Mouse (Mus musculus): ENCODE results near the gene Cpt1c. TPM values are rescaled to one million over a fixed set of nuclear protein-coding genes. Genes with fewer than 3 reads are reported as not detected.

Cpt1c gene
- polyA plus RNA-seq, 1 experiment from 2014 or later = 38.1 TPM

- Histone ChIP-seq H3K27me3 (no peaks in the 10 kb centered on the region), H3K9me3 (no peaks in the 10 kb centered on the region), H3K4me1 (peaks cover 24% of the 10 kb centered on the region), H3K4me2 (peak overlapping the region; percentile 87), H3K9ac (peak overlapping the region; percentile 95), H3K27ac (no peak overlapping the region), H3K36me3 (replicated peaks) (peaks cover 24% of the 10 kb centered on the region), H3K4me3 (replicated peaks) (peak overlapping the region; percentile 74)
- WGBS = 0% methylated on average over 1 of the region's 1 CpGs
- no peak for ATAC-seq (ENCODE audit: low FRiP score)
These were observed 46.1 kb downstream of the Cpt1c start for GRCm38 (mm10) chr7:44928570-44928969.

GRCm38 (mm10) chr7:44925468-44925867 is 49.2 kb downstream of the Cpt1c start:
- peaks cover 42% of the 10 kb centered on the region for H3K36me3 ChIP-seq (replicated peaks)
- no peak overlapping the region for H3K4me3 ChIP-seq (replicated peaks)
- H3K9me3 ChIP-seq = no peaks in the 10 kb centered on the region
- no peak for ATAC-seq (ENCODE audit: low FRiP score)
- no peak overlapping the region for H3K9ac ChIP-seq
- H3K4me1 ChIP-seq = peaks cover 22% of the 10 kb centered on the region
- no peak overlapping the region for H3K27ac ChIP-seq
- WGBS = 83% methylated on average over 3 of the region's 3 CpGs
- H3K27me3 ChIP-seq = no peaks in the 10 kb centered on the region
- H3K4me2 ChIP-seq = no peak overlapping the region

- H3K9me3 ChIP-seq = no peaks in the 10 kb centered on the region
- H3K9ac ChIP-seq = no peak overlapping the region
- H3K4me1 ChIP-seq = peaks cover 6% of the 10 kb centered on the region
- no peak overlapping the region for H3K4me3 ChIP-seq (replicated peaks)
- no peaks in the 10 kb centered on the region for H3K27me3 ChIP-seq
- no peak overlapping the region for H3K4me2 ChIP-seq
- H3K36me3 ChIP-seq (replicated peaks) = peaks cover 52% of the 10 kb centered on the region
- H3K27ac ChIP-seq = no peak overlapping the region
- no peak for ATAC-seq (ENCODE audit: low FRiP score)
These were observed 52.1 kb downstream of the Cpt1c start for GRCm38 (mm10) chr7:44922530-44922929.

- Histone ChIP-seq H3K9ac (no peak overlapping the region), H3K4me1 (no peaks in the 10 kb centered on the region), H3K27me3 (no peaks in the 10 kb centered on the region), H3K36me3 (replicated peaks) (peaks cover 57% of the 10 kb centered on the region), H3K4me2 (no peak overlapping the region), H3K9me3 (no peaks in the 10 kb centered on the region), H3K27ac (no peak overlapping the region), H3K4me3 (replicated peaks) (no peak overlapping the region)
- no peak for ATAC-seq (ENCODE audit: low FRiP score)
- 85% methylated on average over 5 of the region's 5 CpGs for WGBS
These were observed 55.5 kb downstream of the Cpt1c start for GRCm38 (mm10) chr7:44919127-44919526.

GRCm38 (mm10) chr7:44918219-44918618 is 56.4 kb downstream of the Cpt1c start:
- Histone ChIP-seq H3K27me3 (no peaks in the 10 kb centered on the region), H3K4me1 (no peaks in the 10 kb centered on the region), H3K4me3 (replicated peaks) (no peak overlapping the region), H3K4me2 (no peak overlapping the region), H3K9ac (no peak overlapping the region), H3K9me3 (no peaks in the 10 kb centered on the region), H3K27ac (no peak overlapping the region), H3K36me3 (replicated peaks) (peaks cover 59% of the 10 kb centered on the region)
- 81% methylated on average over 3 of the region's 3 CpGs for whole genome bisulfite sequencing
- ATAC-seq (ENCODE audit: low FRiP score) = no peak

GRCm38 (mm10) chr7:44916881-44917280 is 57.8 kb downstream of the Cpt1c start:
- Histone ChIP-seq H3K4me1 (no peaks in the 10 kb centered on the region), H3K9ac (no peak overlapping the region), H3K27me3 (no peaks in the 10 kb centered on the region), H3K36me3 (replicated peaks) (peaks cover 56% of the 10 kb centered on the region), H3K4me2 (no peak overlapping the region), H3K4me3 (replicated peaks) (no peak overlapping the region), H3K9me3 (no peaks in the 10 kb centered on the region), H3K27ac (no peak overlapping the region)
- ATAC-seq (ENCODE audit: low FRiP score) = no peak
- 91% methylated on average over 4 of the region's 4 CpGs for WGBS

GRCm38 (mm10) chr7:44916191-44916590 is 58.5 kb downstream of the Cpt1c start:
- Histone ChIP-seq H3K9ac (no peak overlapping the region), H3K9me3 (no peaks in the 10 kb centered on the region), H3K4me2 (no peak overlapping the region), H3K27me3 (no peaks in the 10 kb centered on the region), H3K4me3 (replicated peaks) (no peak overlapping the region), H3K36me3 (replicated peaks) (peaks cover 57% of the 10 kb centered on the region), H3K27ac (no peak overlapping the region), H3K4me1 (no peaks in the 10 kb centered on the region)
- no peak for ATAC-seq (ENCODE audit: low FRiP score)
- WGBS = 87% methylated on average over 6 of the region's 6 CpGs

GRCm38 (mm10) chr7:44915314-44915713 is 59.3 kb downstream of the Cpt1c start:
- WGBS = 93% methylated on average over 9 of the region's 9 CpGs
- no peaks in the 10 kb centered on the region for H3K4me1 ChIP-seq
- H3K36me3 ChIP-seq (replicated peaks) = peaks cover 65% of the 10 kb centered on the region
- no peak overlapping the region for H3K9ac ChIP-seq
- no peak overlapping the region for H3K27ac ChIP-seq
- H3K4me3 ChIP-seq (replicated peaks) = no peak overlapping the region
- H3K9me3 ChIP-seq = no peaks in the 10 kb centered on the region
- ATAC-seq (ENCODE audit: low FRiP score) = no peak
- H3K4me2 ChIP-seq = no peak overlapping the region
- H3K27me3 ChIP-seq = no peaks in the 10 kb centered on the region

- no peak for ATAC-seq (ENCODE audit: low FRiP score)
- peaks cover 71% of the 10 kb centered on the region for H3K36me3 ChIP-seq (replicated peaks)
- WGBS = 76% methylated on average over 2 of the region's 2 CpGs
- no peaks in the 10 kb centered on the region for H3K4me1 ChIP-seq
- H3K9me3 ChIP-seq = no peaks in the 10 kb centered on the region
- H3K4me2 ChIP-seq = no peak overlapping the region
- H3K27me3 ChIP-seq = no peaks in the 10 kb centered on the region
- no peak overlapping the region for H3K27ac ChIP-seq
- no peak overlapping the region for H3K4me3 ChIP-seq (replicated peaks)
- H3K9ac ChIP-seq = no peak overlapping the region
These were observed 60.3 kb downstream of the Cpt1c start for GRCm38 (mm10) chr7:44914396-44914795.

Small RNAs within 50 kb of the gene (microRNA-seq; reads per million reads assigned to microRNA genes)
- 1.5 reads per million for gene Mir7054

Other genes starting within 250 kb of the Cpt1c start
- 39.1 and 42.0 TPM in 2 replicates for gene Vrk3, start 226.4 kb downstream of the Cpt1c start, polyA plus RNA-seq (2016; fragmentation: Nextera tagmentation; extraction: Ambion mirVana)
- 2.3 and 2.4 TPM in 2 replicates for gene Zfp473, start 223.8 kb downstream of the Cpt1c start, polyA plus RNA-seq (2016; fragmentation: Nextera tagmentation; extraction: Ambion mirVana)
- gene Nup62, start 158.8 kb downstream of the Cpt1c start, polyA plus RNA-seq (2016; fragmentation: Nextera tagmentation; extraction: Ambion mirVana) = 94.6 and 105 TPM in 2 replicates
- 2.3 and 2.5 TPM in 2 replicates for gene Il4i1, start 158.5 kb downstream of the Cpt1c start, polyA plus RNA-seq (2016; fragmentation: Nextera tagmentation; extraction: Ambion mirVana)
- 6.9 and 7.1 TPM in 2 replicates for gene Atf5, start 158.2 kb downstream of the Cpt1c start, polyA plus RNA-seq (2016; fragmentation: Nextera tagmentation; extraction: Ambion mirVana)
- 95.2 and 96.0 TPM in 2 replicates for gene Akt1s1, start 125.9 kb downstream of the Cpt1c start, polyA plus RNA-seq (2016; fragmentation: Nextera tagmentation; extraction: Ambion mirVana)
- 80.7 and 83.8 TPM in 2 replicates for gene Tbc1d17, start 125.8 kb downstream of the Cpt1c start, polyA plus RNA-seq (2016; fragmentation: Nextera tagmentation; extraction: Ambion mirVana)
- 37.8 and 39.1 TPM in 2 replicates for gene Pnkp, start 117.7 kb downstream of the Cpt1c start, polyA plus RNA-seq (2016; fragmentation: Nextera tagmentation; extraction: Ambion mirVana)
- 595 and 609 TPM in 2 replicates for gene Ptov1, start 105.1 kb downstream of the Cpt1c start, polyA plus RNA-seq (2016; fragmentation: Nextera tagmentation; extraction: Ambion mirVana)
- 172 and 178 TPM in 2 replicates for gene Med25, start 82.1 kb downstream of the Cpt1c start, polyA plus RNA-seq (2016; fragmentation: Nextera tagmentation; extraction: Ambion mirVana)
- gene Fuz, start 78.8 kb downstream of the Cpt1c start, polyA plus RNA-seq (2016; fragmentation: Nextera tagmentation; extraction: Ambion mirVana) = 27.4 and 28.7 TPM in 2 replicates
- 85.8 and 94.4 TPM in 2 replicates for gene Ap2a1, start 45.4 kb downstream of the Cpt1c start, polyA plus RNA-seq (2016; fragmentation: Nextera tagmentation; extraction: Ambion mirVana)
- gene Tsks, start 31.6 kb downstream of the Cpt1c start, polyA plus RNA-seq (2016; fragmentation: Nextera tagmentation; extraction: Ambion mirVana) = 0.27 TPM in 1 of 2 replicates, not detected in the other
- gene Prmt1, start 11.7 kb upstream of the Cpt1c start, polyA plus RNA-seq (2016; fragmentation: Nextera tagmentation; extraction: Ambion mirVana) = 585 and 631 TPM in 2 replicates
- 72.4 and 73.0 TPM in 2 replicates for gene Irf3, start 22.8 kb upstream of the Cpt1c start, polyA plus RNA-seq (2016; fragmentation: Nextera tagmentation; extraction: Ambion mirVana)
- gene Bcl2l12, start 23.9 kb upstream of the Cpt1c start, polyA plus RNA-seq (2016; fragmentation: Nextera tagmentation; extraction: Ambion mirVana) = 57.8 and 66.4 TPM in 2 replicates
- 47.4 and 52.0 TPM in 2 replicates for gene Scaf1, start 41.5 kb upstream of the Cpt1c start, polyA plus RNA-seq (2016; fragmentation: Nextera tagmentation; extraction: Ambion mirVana)
- 11.4 and 13.8 TPM in 2 replicates for gene Rras, start 43.1 kb upstream of the Cpt1c start, polyA plus RNA-seq (2016; fragmentation: Nextera tagmentation; extraction: Ambion mirVana)
- 13.1 and 13.6 TPM in 2 replicates for gene Prr12, start 78.0 kb upstream of the Cpt1c start, polyA plus RNA-seq (2016; fragmentation: Nextera tagmentation; extraction: Ambion mirVana)
- 53.7 and 54.4 TPM in 2 replicates for gene Nosip, start 87.6 kb upstream of the Cpt1c start, polyA plus RNA-seq (2016; fragmentation: Nextera tagmentation; extraction: Ambion mirVana)
- 17.1 and 18.2 TPM in 2 replicates for gene Prrg2, start 87.8 kb upstream of the Cpt1c start, polyA plus RNA-seq (2016; fragmentation: Nextera tagmentation; extraction: Ambion mirVana)
- 80.5 and 101 TPM in 2 replicates for gene Rcn3, start 117.4 kb upstream of the Cpt1c start, polyA plus RNA-seq (2016; fragmentation: Nextera tagmentation; extraction: Ambion mirVana)
- 8.3 and 9.6 TPM in 2 replicates for gene Fcgrt, start 129.0 kb upstream of the Cpt1c start, polyA plus RNA-seq (2016; fragmentation: Nextera tagmentation; extraction: Ambion mirVana)
- gene Rps11, start 149.6 kb upstream of the Cpt1c start, polyA plus RNA-seq (2016; fragmentation: Nextera tagmentation; extraction: Ambion mirVana) = 1,226 and 1,285 TPM in 2 replicates
- gene Rpl13a, start 153.9 kb upstream of the Cpt1c start, polyA plus RNA-seq (2016; fragmentation: Nextera tagmentation; extraction: Ambion mirVana) = 1,106 and 1,135 TPM in 2 replicates
- gene Gm45713, start 161.4 kb upstream of the Cpt1c start, polyA plus RNA-seq (2016; fragmentation: Nextera tagmentation; extraction: Ambion mirVana) = 0.27 TPM in 1 of 2 replicates, not detected in the other
- 0.21 and 0.72 TPM in 2 replicates for gene Flt3l, start 161.6 kb upstream of the Cpt1c start, polyA plus RNA-seq (2016; fragmentation: Nextera tagmentation; extraction: Ambion mirVana)
- gene Pih1d1, start 179.5 kb upstream of the Cpt1c start, polyA plus RNA-seq (2016; fragmentation: Nextera tagmentation; extraction: Ambion mirVana) = 95.0 and 97.5 TPM in 2 replicates
- 41.9 and 42.9 TPM in 2 replicates for gene Aldh16a1, start 179.7 kb upstream of the Cpt1c start, polyA plus RNA-seq (2016; fragmentation: Nextera tagmentation; extraction: Ambion mirVana)
- gene Slc17a7, start 189.1 kb upstream of the Cpt1c start, polyA plus RNA-seq (2016; fragmentation: Nextera tagmentation; extraction: Ambion mirVana) = 6.3 and 7.9 TPM in 2 replicates
- 0.52 and 1.4 TPM in 2 replicates for gene Gfy, start 204.7 kb upstream of the Cpt1c start, polyA plus RNA-seq (2016; fragmentation: Nextera tagmentation; extraction: Ambion mirVana)
- gene Pth2, start 206.1 kb upstream of the Cpt1c start, polyA plus RNA-seq (2016; fragmentation: Nextera tagmentation; extraction: Ambion mirVana) = 0.45 and 1.5 TPM in 2 replicates
- 1.2 TPM in 2 replicates for gene Ccdc155, start 230.0 kb upstream of the Cpt1c start, polyA plus RNA-seq (2016; fragmentation: Nextera tagmentation; extraction: Ambion mirVana)
- 0.72 and 0.78 TPM in 2 replicates for gene Dkkl1, start 237.3 kb upstream of the Cpt1c start, polyA plus RNA-seq (2016; fragmentation: Nextera tagmentation; extraction: Ambion mirVana)
- 245 and 256 TPM in 2 replicates for gene Tead2, start 240.9 kb upstream of the Cpt1c start, polyA plus RNA-seq (2016; fragmentation: Nextera tagmentation; extraction: Ambion mirVana)